Mouse (Mus musculus): ENCODE measurements around the gene Ltb. TPM values are rescaled to one million over a fixed set of nuclear protein-coding genes. Genes with fewer than 3 reads are reported as not detected.

The Ltb gene
- 0.76 and 0.84 TPM in 2 replicates for polyA plus RNA-seq (2012; rRNA removed)

DNA sequence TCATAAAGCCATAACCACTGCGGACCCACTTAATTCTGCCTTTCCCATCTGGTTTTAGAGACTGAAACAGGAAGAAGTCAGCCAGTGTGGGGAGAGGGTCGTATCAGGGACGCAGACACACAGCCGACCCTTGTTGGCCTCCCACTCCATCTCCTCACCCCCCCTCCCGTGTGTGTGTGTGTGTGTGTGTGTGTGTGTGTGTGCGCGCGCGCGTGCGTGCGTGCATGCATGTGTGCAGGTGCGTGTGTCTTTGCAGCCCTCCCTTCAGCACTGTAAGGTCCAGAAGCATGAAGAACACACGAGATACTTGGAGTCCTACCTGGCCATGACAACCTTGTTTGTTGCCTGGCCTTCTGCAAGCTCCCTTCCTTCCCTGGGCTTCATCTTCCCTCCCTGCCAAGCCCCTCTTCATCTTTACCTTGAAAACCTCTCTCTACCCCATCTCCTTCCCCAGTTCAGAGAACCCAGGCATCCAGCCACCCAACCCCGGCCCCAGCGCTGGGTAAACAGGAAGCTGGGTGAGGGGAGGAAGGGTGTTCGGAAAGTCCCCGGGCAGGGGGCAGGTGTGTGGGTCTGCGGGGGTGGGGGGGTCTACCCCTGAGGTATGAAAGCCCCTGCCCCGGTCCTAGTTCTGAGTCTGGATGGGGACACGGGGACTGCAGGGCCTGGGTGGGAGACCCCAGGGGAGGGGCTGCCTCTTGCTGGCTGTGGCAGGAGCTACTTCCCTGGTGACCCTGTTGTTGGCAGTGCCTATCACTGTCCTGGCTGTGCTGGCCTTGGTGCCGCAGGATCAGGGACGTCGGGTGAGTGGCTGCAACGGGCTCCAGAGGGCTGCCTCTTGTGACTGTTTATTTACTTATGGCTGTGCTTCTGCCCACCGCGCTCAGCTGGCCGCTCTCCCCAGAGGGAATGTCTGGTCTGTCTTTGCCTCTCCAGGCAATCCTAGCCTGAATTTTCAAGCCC is at the start of gene Ltb:
Gene Ltb, plus strand, starts transcription at position 559 of the 963 bp plus-strand sequence.

GRCm38 (mm10) chr17:35164568-35165450 is 29.4 kb upstream of the Ltb start, which contains the start of gene Prrc2a:
Gene Prrc2a, minus strand, starts transcription at chr17:35164897.

GRCm38 (mm10) chr17:35175968-35176367 is 18.3 kb upstream of the Ltb start, which contains the start of gene Aif1:
Gene Aif1, minus strand, starts transcription at chr17:35176068.

GRCm38 (mm10) chr17:35187959-35188610 is 6.2 kb upstream of the Ltb start, which contains the start of gene Lst1:
Gene Lst1, minus strand, starts transcription at chr17:35188439.

GRCm38 (mm10) chr17:35201787-35202186 is 7.5 kb downstream of the Ltb start, which contains the start of gene Tnf:
Gene Tnf, minus strand, starts transcription at chr17:35202007.

GRCm38 (mm10) chr17:35204494-35205379 is 10.5 kb downstream of the Ltb start, which contains the start of gene Lta:
Gene Lta, minus strand, starts transcription at chr17:35205351.

DNA sequence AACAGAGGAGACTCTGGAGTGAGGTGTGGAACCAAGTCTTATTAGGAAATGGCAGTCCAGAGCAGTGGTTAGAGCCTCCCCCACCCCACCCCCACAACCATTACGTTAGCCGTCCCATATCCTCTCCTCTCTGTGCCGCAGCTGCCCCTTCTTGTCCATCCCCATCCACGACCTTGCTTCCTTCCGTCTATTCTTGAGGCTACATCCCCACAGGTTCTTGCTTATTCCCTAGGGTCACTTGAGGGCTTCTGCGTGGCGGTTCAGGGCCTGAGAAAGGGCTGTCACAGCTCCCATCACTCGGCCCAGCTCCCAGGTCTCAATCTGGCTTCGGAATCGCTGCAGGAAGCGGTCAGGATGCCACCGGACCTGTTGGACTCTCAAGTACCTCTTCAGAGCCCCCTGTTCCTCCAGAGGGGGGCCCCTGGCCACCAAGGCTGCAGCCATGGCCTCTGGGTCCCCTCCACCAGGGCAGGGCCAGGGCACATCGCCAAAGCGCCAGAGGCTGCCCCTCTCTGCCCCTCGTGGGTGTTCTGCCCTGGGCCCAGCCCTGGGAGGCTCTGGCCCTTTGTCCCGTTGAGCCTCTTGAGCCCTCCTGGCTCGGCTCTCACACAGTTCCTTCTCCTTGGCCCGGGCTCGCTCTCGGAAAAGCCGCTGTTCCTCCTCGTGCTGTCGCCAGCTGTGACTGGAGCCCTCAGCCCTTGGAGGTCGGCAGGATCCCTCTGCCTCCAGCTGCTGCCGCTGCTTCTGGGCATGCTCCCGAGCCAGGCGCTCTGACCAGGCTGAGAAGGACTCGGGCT is 26.1 kb downstream of the Ltb start, which contains the start of gene Gm16181:
Gene Gm16181, plus strand, starts transcription at position 679 of the 797 bp plus-strand sequence.

GRCm38 (mm10) chr17:35233114-35233980 is 39.1 kb downstream of the Ltb start, which contains the start of gene Atp6v1g2:
Gene Atp6v1g2, plus strand, starts transcription at chr17:35233660.

DNA sequence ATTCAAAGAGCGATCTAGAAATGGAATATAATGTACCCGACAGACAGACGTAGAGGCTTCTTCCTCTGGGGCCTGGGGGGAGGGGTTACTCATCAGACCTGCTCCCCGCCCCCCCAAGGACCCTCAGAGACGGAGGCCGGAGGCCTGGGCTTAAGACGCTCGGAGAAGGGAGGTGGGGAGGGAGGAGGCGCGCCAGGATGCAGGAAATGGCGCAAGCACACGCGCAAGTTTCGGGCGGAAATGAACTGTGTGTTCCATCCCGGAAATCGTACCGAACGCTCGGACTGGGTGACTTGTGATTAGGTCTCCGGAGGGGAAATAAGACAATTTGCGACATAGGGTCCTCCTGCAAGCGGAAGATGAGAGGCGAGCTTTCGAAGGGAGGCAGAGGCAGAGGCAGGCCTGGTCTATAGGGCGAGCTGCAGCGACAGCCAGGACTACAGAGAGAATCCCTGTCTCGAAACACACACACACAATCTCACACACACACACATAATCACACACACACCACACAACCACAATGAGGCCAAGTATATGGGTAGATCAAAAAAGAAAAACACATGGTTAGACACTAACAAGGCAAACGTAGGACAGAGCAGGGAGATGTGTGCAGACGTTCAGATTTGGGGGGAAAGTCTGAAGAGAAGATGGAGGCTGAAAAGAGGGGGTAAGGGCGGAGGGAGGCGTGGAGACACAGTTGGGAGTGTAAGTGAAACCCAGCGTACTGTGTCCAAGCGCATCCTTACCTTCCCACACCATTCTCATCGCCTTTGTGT is 41.6 kb downstream of the Ltb start, which contains the start of gene Nfkbil1:
Gene Nfkbil1, minus strand, starts transcription at position 179 of the 776 bp plus-strand sequence.

GRCm38 (mm10) chr17:35241305-35242014 is 47.2 kb downstream of the Ltb start, which contains the start of gene Ddx39b:
Gene Ddx39b, plus strand, starts transcription at chr17:35241746.

Other genes starting within 250 kb of the Ltb start
- 8.8 and 9.7 TPM in 2 replicates for gene Hspa1b, start 235.2 kb upstream of the Ltb start, polyA plus RNA-seq (2012; rRNA removed)
- not detected in 2 replicates for gene Gm20481, start 224.5 kb upstream of the Ltb start, polyA plus RNA-seq (2012; rRNA removed)
- 13.2 and 13.5 TPM in 2 replicates for gene Hspa1a, start 222.3 kb upstream of the Ltb start, polyA plus RNA-seq (2012; rRNA removed)
- gene Hspa1l, start 221.7 kb upstream of the Ltb start, polyA plus RNA-seq (2012; rRNA removed) = 0.62 and 0.90 TPM in 2 replicates
- 93.6 and 101 TPM in 2 replicates for gene Lsm2, start 212.6 kb upstream of the Ltb start, polyA plus RNA-seq (2012; rRNA removed)
- gene Vars, start 193.5 kb upstream of the Ltb start, polyA plus RNA-seq (2012; rRNA removed) = 78.1 and 85.3 TPM in 2 replicates
- 0.48 TPM in 2 replicates for gene Vwa7, start 177.9 kb upstream of the Ltb start, polyA plus RNA-seq (2012; rRNA removed)
- gene Sapcd1, start 166.4 kb upstream of the Ltb start, polyA plus RNA-seq (2012; rRNA removed) = 2.1 and 2.3 TPM in 2 replicates
- 2.7 and 3.0 TPM in 2 replicates for gene Msh5, start 147.7 kb upstream of the Ltb start, polyA plus RNA-seq (2012; rRNA removed)
- gene Clic1, start 144.5 kb upstream of the Ltb start, polyA plus RNA-seq (2012; rRNA removed) = 45.7 and 47.6 TPM in 2 replicates
- 243 and 254 TPM in 2 replicates for gene Ddah2, start 135.4 kb upstream of the Ltb start, polyA plus RNA-seq (2012; rRNA removed)
- 2.1 TPM in 1 of 2 replicates, not detected in the other for gene Ly6g6c, start 129.1 kb upstream of the Ltb start, polyA plus RNA-seq (2012; rRNA removed)
- gene Mpig6b, start 128.3 kb upstream of the Ltb start, polyA plus RNA-seq (2012; rRNA removed) = 0.03 and 0.10 TPM in 2 replicates
- 6.6 and 10.1 TPM in 2 replicates for gene Ly6g6e, start 117.5 kb upstream of the Ltb start, polyA plus RNA-seq (2012; rRNA removed)
- 1.3 and 1.6 TPM in 2 replicates for gene Ly6g6d, start 116.4 kb upstream of the Ltb start, polyA plus RNA-seq (2012; rRNA removed)
- gene Ly6g6f, start 108.8 kb upstream of the Ltb start, polyA plus RNA-seq (2012; rRNA removed) = 0.09 and 0.19 TPM in 2 replicates
- gene Abhd16a, start 105.2 kb upstream of the Ltb start, polyA plus RNA-seq (2012; rRNA removed) = 110 and 114 TPM in 2 replicates
- not detected in 2 replicates for gene Ly6g5c, start 86.2 kb upstream of the Ltb start, polyA plus RNA-seq (2012; rRNA removed)
- 2.3 TPM in 2 replicates for gene Ly6g5b, start 79.0 kb upstream of the Ltb start, polyA plus RNA-seq (2012; rRNA removed)
- gene Gpank1, start 73.0 kb upstream of the Ltb start, polyA plus RNA-seq (2012; rRNA removed) = 17.4 and 18.3 TPM in 2 replicates
- 170 and 198 TPM in 2 replicates for gene Csnk2b, start 72.4 kb upstream of the Ltb start, polyA plus RNA-seq (2012; rRNA removed)
- gene D17H6S53E, start 68.1 kb upstream of the Ltb start, polyA plus RNA-seq (2012; rRNA removed) = 5.2 and 5.6 TPM in 2 replicates
- gene Apom, start 62.4 kb upstream of the Ltb start, polyA plus RNA-seq (2012; rRNA removed) = 0.65 and 0.84 TPM in 2 replicates
- gene Bag6, start 59.3 kb upstream of the Ltb start, polyA plus RNA-seq (2012; rRNA removed) = 237 and 290 TPM in 2 replicates
- 228 and 250 TPM in 2 replicates for gene Prrc2a, start 29.5 kb upstream of the Ltb start, polyA plus RNA-seq (2012; rRNA removed)
- 3.7 and 3.9 TPM in 2 replicates for gene Aif1, start 18.4 kb upstream of the Ltb start, polyA plus RNA-seq (2012; rRNA removed)
- 15.7 and 18.5 TPM in 2 replicates for gene Lst1, start 6.0 kb upstream of the Ltb start, polyA plus RNA-seq (2012; rRNA removed)
- gene Tnf, start 7.6 kb downstream of the Ltb start, polyA plus RNA-seq (2012; rRNA removed) = 0.05 TPM in 2 replicates
- gene Lta, start 10.9 kb downstream of the Ltb start, polyA plus RNA-seq (2012; rRNA removed) = 0.57 and 0.62 TPM in 2 replicates
- not detected in 2 replicates for gene Gm16181, start 26.4 kb downstream of the Ltb start, polyA plus RNA-seq (2012; rRNA removed)
- 147 and 148 TPM in 2 replicates for gene Atp6v1g2, start 39.2 kb downstream of the Ltb start, polyA plus RNA-seq (2012; rRNA removed)
- gene Nfkbil1, start 41.4 kb downstream of the Ltb start, polyA plus RNA-seq (2012; rRNA removed) = 14.3 and 14.8 TPM in 2 replicates
- gene Ddx39b, start 47.3 kb downstream of the Ltb start, polyA plus RNA-seq (2012; rRNA removed) = 727 and 778 TPM in 2 replicates
- gene H2-D1, start 68.3 kb downstream of the Ltb start, polyA plus RNA-seq (2012; rRNA removed) = 60.4 and 60.8 TPM in 2 replicates
- gene H2-Q1, start 126.0 kb downstream of the Ltb start, polyA plus RNA-seq (2012; rRNA removed) = 0.27 and 0.48 TPM in 2 replicates
- gene H2-Q2, start 147.8 kb downstream of the Ltb start, polyA plus RNA-seq (2012; rRNA removed) = 7.8 and 8.7 TPM in 2 replicates
- 3.3 and 3.5 TPM in 2 replicates for gene H2-Q4, start 185.2 kb downstream of the Ltb start, polyA plus RNA-seq (2012; rRNA removed)
- 1.0 and 1.2 TPM in 2 replicates for gene H2-Q6, start 230.4 kb downstream of the Ltb start, polyA plus RNA-seq (2012; rRNA removed)
- gene H2-Q7, start 244.7 kb downstream of the Ltb start, polyA plus RNA-seq (2012; rRNA removed) = 3.6 and 4.1 TPM in 2 replicates